Mouse (Mus musculus) CH12.LX (cell line): Measurements from ENCODE around the gene Phyhd1. TPM values are rescaled to one million over a fixed set of nuclear protein-coding genes. Genes with fewer than 3 reads are reported as not detected.

Experiments
- DNase-seq: peaks from one replicate; pipeline ENCODE4 v3.0.0-alpha.2; 2013; ENCODE audit errors: extremely low read depth
- H3K27ac ChIP-seq: 2 replicates; pipeline ENCODE4 v1.5.1; 2012; ENCODE audit warnings: low read depth, mild to moderate bottlenecking, control low read depth, moderate library complexity; ENCODE audit not compliant: insufficient read depth
- H3K27me3 ChIP-seq: replicated peaks from 2 replicates; pipeline ENCODE3; 2012; ENCODE audit warnings: inconsistent platforms
- H3K36me3 ChIP-seq, 2 experiments: replicated peaks in 1 of 2; 2 replicates each; pipeline versions ENCODE3 to v1.6.1; 2012; ENCODE audit warnings: inconsistent platforms in 1 of 2, low read length in 1 of 2, mild to moderate bottlenecking in 1 of 2, mixed read lengths in 1 of 2, moderate library complexity in 1 of 2; ENCODE audit not compliant: control insufficient read depth in 1 of 2, insufficient read depth in 1 of 2
- H3K4me1 ChIP-seq, 2 experiments: 2 replicates each; pipeline ENCODE4 v1.6.1; 2012; ENCODE audit warnings: inconsistent platforms in 1 of 2, moderate library complexity in 1 of 2; ENCODE audit not compliant: insufficient read depth in 2 of 2, control insufficient read depth in 1 of 2
- H3K4me2 ChIP-seq: 2 replicates; pipeline ENCODE4 v1.6.1; 2012; ENCODE audit warnings: low read depth, mild to moderate bottlenecking, control low read depth; ENCODE audit not compliant: poor library complexity, insufficient read depth, severe bottlenecking
- H3K4me3 ChIP-seq, 3 experiments: fragments of 150-350 bp in 1 of 3; sonication (generic) in 1 of 3; replicated peaks in 1 of 3; 2 replicates each; pipeline versions ENCODE3 to v1.5.1; 2011 to 2012; ENCODE audit warnings: low read depth in 2 of 3, low read length in 2 of 3, mild to moderate bottlenecking in 2 of 3, moderate library complexity in 2 of 3, control low read depth in 1 of 3, improper control_type of control experiment in 1 of 3, inconsistent platforms in 1 of 3, mixed read lengths in 1 of 3; ENCODE audit not compliant: poor library complexity in 1 of 3
- H3K79me2 ChIP-seq: replicated peaks from 2 replicates; pipeline ENCODE4 v1.6.1; 2012; ENCODE audit warnings: mild to moderate bottlenecking, moderate library complexity; ENCODE audit not compliant: control insufficient read depth, poor library complexity, insufficient read depth, severe bottlenecking; ENCODE audit errors: extremely low read depth
- H3K9ac ChIP-seq: 2 replicates; pipeline ENCODE4 v1.6.1; 2012; ENCODE audit warnings: low read depth, mild to moderate bottlenecking, control low read depth, moderate library complexity; ENCODE audit not compliant: insufficient read depth
- H3K9me3 ChIP-seq: replicated peaks from 2 replicates; pipeline ENCODE3; 2012; ENCODE audit warnings: low read length, inconsistent platforms, mixed read lengths
- CHD1 ChIP-seq: IDR thresholded peaks from 2 replicates; pipeline ENCODE4 v1.6.1; 2012; ENCODE audit warnings: low read depth, low read length, improper control_type of control experiment, inconsistent platforms
- CTCF ChIP-seq, 2 experiments: IDR thresholded peaks in 1 of 2; conservative IDR thresholded peaks in 1 of 2; 2 replicates each; pipeline ENCODE4 v1.5.1; 2011 to 2012; ENCODE audit warnings: low read depth in 2 of 2, low read length in 2 of 2, improper control_type of control experiment in 1 of 2, inconsistent platforms in 1 of 2, mild to moderate bottlenecking in 1 of 2, moderate library complexity in 1 of 2
- E2F4 ChIP-seq: IDR thresholded peaks from 2 replicates; pipeline ENCODE4 v1.6.1; 2011; ENCODE audit warnings: low read depth, low read length, improper control_type of control experiment; ENCODE audit not compliant: insufficient replicate concordance
- ELF1 ChIP-seq: IDR thresholded peaks from 2 replicates; pipeline ENCODE4 v1.6.1; 2014; ENCODE audit warnings: low read depth, mild to moderate bottlenecking, inconsistent platforms, low read length, improper control_type of control experiment
- EP300 ChIP-seq: IDR thresholded peaks from 2 replicates; pipeline ENCODE4 v1.6.1; 2011; ENCODE audit warnings: low read length, improper control_type of control experiment
- GABPA ChIP-seq: IDR thresholded peaks from 2 replicates; pipeline ENCODE4 v1.6.1; 2012; ENCODE audit warnings: low read depth, low read length, improper control_type of control experiment, inconsistent platforms; ENCODE audit not compliant: insufficient replicate concordance
- JUN ChIP-seq: IDR thresholded peaks from 2 replicates; pipeline ENCODE4 v1.6.1; 2011; ENCODE audit warnings: low read depth, mild to moderate bottlenecking, low read length, improper control_type of control experiment, moderate library complexity; ENCODE audit not compliant: insufficient read depth
- JUND ChIP-seq: conservative IDR thresholded peaks from 2 replicates; pipeline ENCODE4 v1.6.1; 2011; ENCODE audit warnings: low read depth, low read length, improper control_type of control experiment
- MAZ ChIP-seq: IDR thresholded peaks from 2 replicates; pipeline ENCODE4 v1.6.1; 2012; ENCODE audit warnings: low read depth, mild to moderate bottlenecking, inconsistent platforms, low read length, improper control_type of control experiment, moderate library complexity
- MEF2A ChIP-seq: IDR thresholded peaks from 2 replicates; pipeline ENCODE4 v1.6.1; 2014; ENCODE audit warnings: low read depth, mild to moderate bottlenecking, inconsistent platforms, low read length, improper control_type of control experiment, borderline replicate concordance
- POLR2A ChIP-seq: IDR thresholded peaks from 2 replicates; pipeline ENCODE4 v1.6.1; 2011; ENCODE audit warnings: low read depth, mild to moderate bottlenecking, improper control_type of control experiment, low read length
- POLR2AphosphoS2 ChIP-seq: IDR thresholded peaks from 2 replicates; pipeline ENCODE4 v1.6.1; 2011; ENCODE audit warnings: low read depth, low read length, improper control_type of control experiment
- RAD21 ChIP-seq: IDR thresholded peaks from 2 replicates; pipeline ENCODE4 v1.6.1; 2011; ENCODE audit warnings: low read depth, mild to moderate bottlenecking, low read length, improper control_type of control experiment, moderate library complexity
- RCOR1 ChIP-seq: conservative IDR thresholded peaks from 2 replicates; pipeline ENCODE4 v1.6.1; 2012; ENCODE audit warnings: low read depth, mild to moderate bottlenecking, inconsistent platforms, low read length, improper control_type of control experiment
- SIN3A ChIP-seq: IDR thresholded peaks from 2 replicates; pipeline ENCODE4 v1.6.1; 2012; ENCODE audit warnings: low read length, improper control_type of control experiment, inconsistent platforms
- SMC3 ChIP-seq: IDR thresholded peaks from 2 replicates; pipeline ENCODE4 v1.6.1; 2011; ENCODE audit warnings: low read depth, low read length, improper control_type of control experiment
- TBP ChIP-seq: conservative IDR thresholded peaks from 2 replicates; pipeline ENCODE4 v1.6.1; 2011; ENCODE audit warnings: low read depth, low read length, improper control_type of control experiment
- UBTF ChIP-seq: IDR thresholded peaks from 2 replicates; pipeline ENCODE4 v1.6.1; 2012; ENCODE audit warnings: low read depth, mild to moderate bottlenecking, inconsistent platforms, low read length, improper control_type of control experiment, moderate library complexity
- USF2 ChIP-seq: conservative IDR thresholded peaks from 2 replicates; pipeline ENCODE4 v1.6.1; 2011; ENCODE audit warnings: low read depth, low read length, improper control_type of control experiment
- ZKSCAN1 ChIP-seq: IDR thresholded peaks from 2 replicates; pipeline ENCODE4 v1.6.1; 2012; ENCODE audit warnings: low read depth, inconsistent platforms, low read length, improper control_type of control experiment, borderline replicate concordance
- ZMIZ1 ChIP-seq: IDR thresholded peaks from 2 replicates; pipeline ENCODE4 v1.6.1; 2012; ENCODE audit warnings: low read depth, mild to moderate bottlenecking, inconsistent platforms, low read length, improper control_type of control experiment
- ZNF384 ChIP-seq: IDR thresholded peaks from 2 replicates; pipeline ENCODE4 v1.6.1; 2012; ENCODE audit warnings: low read depth, low read length, improper control_type of control experiment, inconsistent platforms
- dilution Hi-C: fragments of 300-500 bp; cut with MboI; formaldehyde crosslinking; loops from 2 replicates; pipeline ENCODE4 v1.14.3; 2020; ENCODE audit warnings: low sequenced_read_pairs; ENCODE audit not compliant: extremely low pct_unique_long_range_greater_than_20kb, extremely low pct_ligation_motif_present
- in situ Hi-C: fragments of 300-500 bp; cut with MboI; formaldehyde crosslinking; loops from 3 replicates; pipeline ENCODE4 v1.14.3; 2019; ENCODE audit warnings: low sequenced_read_pairs, low pct_ligation_motif_present, low pct_unique_long_range_greater_than_20kb, mixed read lengths
- polyA plus RNA-seq: library from polyadenylated mRNA; unstranded; fragments of >175 nt; gene quantifications from 2 replicates; pipeline ENCODE4 v1.2.1, GENCODE M21; 2012; ENCODE audit warnings: low read depth; ENCODE audit not compliant: insufficient read length
- total RNA-seq, 2 experiments: library from RNA; depleted of rRNA; stranded (reverse); fragments of 300-350 nt in 1 of 2; fragments of >200 nt in 1 of 2; gene quantifications; 2 replicates each; pipeline ENCODE4 v1.2.3; 2012 to 2014

Phyhd1 gene
- total and polyA plus RNA-seq, 3 experiments: 7.1 to 9.7 (median 8.9) TPM

DNA sequence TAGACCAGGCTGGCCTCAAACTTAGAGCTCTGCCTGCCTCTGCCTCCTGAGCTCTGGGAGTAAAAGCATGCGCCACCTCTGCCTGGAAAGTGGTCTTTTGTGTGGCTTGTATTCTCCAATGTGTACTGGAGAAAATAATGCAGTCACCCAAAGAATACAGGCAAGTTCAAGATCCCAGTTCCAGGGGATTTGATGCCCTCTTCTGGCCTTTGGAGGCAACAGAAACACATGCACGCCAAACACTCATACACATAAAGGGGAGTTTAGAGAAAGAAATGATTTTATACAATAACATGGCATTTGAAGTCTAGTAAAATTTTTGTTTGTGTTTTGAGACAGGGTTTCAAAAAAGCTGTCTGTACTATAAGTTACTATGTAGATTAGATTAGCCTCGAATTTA, 33.5 kb downstream of the Phyhd1 start:
- peaks cover 40 to 85% of the 10 kb centered on the region in 2 experiments for H3K36me3 ChIP-seq

GRCm38 (mm10) chr2:30299966-30300365, 34.0 kb downstream of the Phyhd1 start:
- Histone ChIP-seq H3K36me3 (peaks cover 44 to 87% of the 10 kb centered on the region in 2 experiments), H3K27ac (no peak overlapping the region), H3K9ac (no peak overlapping the region), H3K9me3 (no peaks in the 10 kb centered on the region), H3K79me2 (no peaks in the 10 kb centered on the region; the same call in 1 of the 2 replicates), H3K4me1 (no peaks in the 10 kb centered on the region), H3K4me3 (no peak overlapping the region), H3K4me2 (no peak overlapping the region), H3K27me3 (no peaks in the 10 kb centered on the region)
- in situ Hi-C loops: no loop called here
- dilution Hi-C loops: no loop called here
- no peak for DNase-seq
- TF ChIP-seq ZKSCAN1 (no peak), POLR2AphosphoS2 (no peak), RCOR1 (no peak), ZNF384 (no peak), UBTF (no peak), USF2 (no peak), JUND (no peak), JUN (no peak), GABPA (no peak), TBP (no peak), SIN3A (no peak), POLR2A (no peak), EP300 (no peak), ELF1 (no peak), SMC3 (no peak), ZMIZ1 (no peak), E2F4 (no peak), MAZ (no peak)

More for the DNA sequence above, 33.5 kb downstream of the Phyhd1 start:
- H3K27me3 ChIP-seq: no peaks in the 10 kb centered on the region
- no peak overlapping the region for H3K4me2 ChIP-seq
- DNase-seq: peak; percentile 10
- no peak overlapping the region for H3K4me3 ChIP-seq
- H3K9ac ChIP-seq: no peak overlapping the region
- dilution Hi-C loops (no loop called here), in situ Hi-C loops (no loop called here)
- H3K27ac ChIP-seq: no peak overlapping the region
- H3K79me2 ChIP-seq: no peaks in the 10 kb centered on the region; the same call in 1 of the 2 replicates
- H3K4me1 ChIP-seq: no peaks in the 10 kb centered on the region
- H3K9me3 ChIP-seq: no peaks in the 10 kb centered on the region
- TF ChIP-seq CHD1 (no peak), ZNF384 (no peak), SMC3 (peak; percentile 19; the same call in 1 of the 2 replicates), RAD21 (peak; percentile 39), MEF2A (no peak), CTCF (conservative IDR thresholded peaks at IDR 0.05 in 1 of 2, IDR thresholded peaks at IDR 0.05 in 1 of 2; ENCODE audit: low read depth in 2 of 2, low read length in 2 of 2) (peak in 1 of 2 experiments; percentile 50; a peak in 2 of 4 replicates)
- TF ChIP-seq, all 38 proteins: peak for 3
